Mouse (Mus musculus): ENCODE data around the gene Gm12248. TPM values are rescaled to one million over a fixed set of nuclear protein-coding genes. Genes with fewer than 3 reads are reported as not detected.
"Not testable (repeated sequence)": the region's sequence is repeated elsewhere in the genome, so short reads cannot be mapped to it uniquely, and the experiment has no call there.

Gm12248 gene
- total RNA-seq, 1 experiment from 2014 or later: not detected

DNA sequence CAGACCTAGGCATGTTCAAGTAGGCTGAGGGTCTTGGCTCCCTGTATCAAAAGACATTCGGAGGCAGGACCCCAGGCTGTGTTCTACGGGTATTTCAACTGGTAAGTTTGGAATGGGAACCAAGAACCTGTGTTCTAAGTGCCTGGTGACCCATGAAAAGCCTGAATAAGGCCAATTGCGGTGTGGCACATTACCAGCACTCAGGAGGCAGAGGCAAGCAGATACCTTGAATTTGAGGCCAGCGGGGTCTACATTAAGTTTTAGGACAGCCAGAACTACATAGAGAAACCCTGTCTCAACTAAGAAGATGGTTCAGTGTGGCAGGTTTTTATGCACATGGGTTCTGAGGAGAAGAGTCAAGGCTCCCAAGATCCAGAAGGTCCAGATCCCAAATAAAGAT is 27.9 kb downstream of the Gm12248 start:
- no peak for ATAC-seq (replicated peaks in 1 of 2; ENCODE audit: insufficient read depth in 1 of 2, low FRiP score in 2 of 2, low TSS enrichment in 1 of 2, low read depth in 1 of 2, poor library complexity in 2 of 2, severe bottlenecking in 2 of 2)

DNA sequence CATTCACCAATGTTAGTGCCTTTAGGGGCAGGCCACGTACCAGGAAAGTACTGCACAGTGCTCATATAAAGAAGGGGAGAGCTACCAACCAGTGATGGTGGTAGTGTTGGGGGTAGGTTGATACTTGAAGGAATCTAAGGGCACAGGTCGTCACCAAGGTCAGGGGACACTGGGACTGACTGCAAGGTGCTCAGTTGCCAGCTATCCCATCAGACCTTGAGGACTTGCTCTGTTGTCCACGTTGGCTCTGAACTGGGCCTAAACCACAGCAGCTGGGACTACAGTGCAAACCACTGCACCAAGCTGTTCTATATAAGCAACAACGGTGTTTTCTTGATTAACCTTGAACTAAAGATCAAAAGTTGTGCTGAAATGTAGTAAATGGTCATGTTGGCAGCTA is 30.3 kb downstream of the Gm12248 start:
- no peak for ATAC-seq (replicated peaks in 1 of 2; ENCODE audit: insufficient read depth in 1 of 2, low FRiP score in 2 of 2, low TSS enrichment in 1 of 2, low read depth in 1 of 2, poor library complexity in 2 of 2, severe bottlenecking in 2 of 2)

DNA sequence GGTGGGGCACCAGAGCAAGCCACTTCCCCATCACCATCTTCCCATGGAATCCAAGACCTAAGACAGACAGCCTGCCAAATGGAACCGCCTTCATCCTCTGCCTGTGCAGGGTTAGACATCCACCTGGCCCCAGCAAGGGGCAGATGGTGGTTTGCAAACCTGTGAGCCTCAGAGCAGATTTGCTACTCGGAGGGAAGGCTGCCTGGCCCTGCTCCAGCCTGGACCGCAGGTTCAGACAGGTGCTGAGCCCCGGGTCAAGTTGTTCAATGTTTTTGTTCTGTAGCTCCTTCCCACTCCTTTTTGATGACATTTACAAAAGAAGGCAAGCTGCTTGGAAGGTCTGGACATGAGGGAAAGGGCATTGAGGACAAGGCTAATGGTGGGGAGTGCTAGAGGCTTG is 31.7 kb downstream of the Gm12248 start:
- not testable (repeated sequence) for ATAC-seq (replicated peaks in 1 of 2; ENCODE audit: insufficient read depth in 1 of 2, low FRiP score in 2 of 2, low TSS enrichment in 1 of 2, low read depth in 1 of 2, poor library complexity in 2 of 2, severe bottlenecking in 2 of 2)

DNA sequence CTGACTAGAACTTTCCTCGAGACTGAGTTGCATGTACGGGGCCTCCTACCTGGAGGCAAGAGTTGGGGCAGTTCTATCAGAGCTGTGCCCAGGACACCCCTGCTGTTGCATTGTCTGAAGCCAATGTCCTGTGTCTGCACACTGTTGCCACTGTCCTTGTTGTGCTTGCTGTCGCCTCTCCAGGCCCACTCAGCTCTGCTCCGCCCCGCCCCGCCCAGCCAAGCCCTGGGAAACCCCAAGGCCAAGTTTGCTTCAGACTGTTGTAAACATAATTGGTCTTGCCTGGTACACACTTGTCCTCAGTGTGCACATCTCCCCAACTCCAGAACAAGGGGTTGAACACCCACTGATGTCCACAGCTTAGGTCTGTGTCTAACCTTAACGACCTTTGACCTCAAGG is 33.2 kb downstream of the Gm12248 start:
- ATAC-seq (replicated peaks in 1 of 2; ENCODE audit: insufficient read depth in 1 of 2, low FRiP score in 2 of 2, low TSS enrichment in 1 of 2, low read depth in 1 of 2, poor library complexity in 2 of 2, severe bottlenecking in 2 of 2): not testable (repeated sequence)

DNA sequence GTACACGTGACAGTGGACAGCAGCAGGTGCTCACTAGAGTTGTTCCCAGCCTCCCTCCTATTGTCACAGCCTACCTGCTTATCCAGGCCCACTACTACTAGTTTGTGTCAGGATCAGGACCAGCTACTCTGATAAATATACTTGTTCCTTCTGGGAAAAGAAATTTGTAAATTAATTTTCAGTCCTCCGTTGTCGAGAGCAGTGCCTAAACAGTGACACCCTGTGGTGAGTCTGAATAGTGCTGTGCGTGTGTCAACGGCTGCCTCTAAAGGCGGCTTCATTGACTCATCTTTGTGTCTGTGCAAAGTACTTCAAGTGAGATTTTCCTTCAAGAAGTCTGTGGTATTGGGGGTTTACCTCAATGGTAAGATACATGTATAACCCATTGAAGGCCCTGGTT is 35.5 kb downstream of the Gm12248 start:
- peak; percentile 55 to 77 for ATAC-seq (replicated peaks in 1 of 2; ENCODE audit: insufficient read depth in 1 of 2, low FRiP score in 2 of 2, low TSS enrichment in 1 of 2, low read depth in 1 of 2, poor library complexity in 2 of 2, severe bottlenecking in 2 of 2)

DNA sequence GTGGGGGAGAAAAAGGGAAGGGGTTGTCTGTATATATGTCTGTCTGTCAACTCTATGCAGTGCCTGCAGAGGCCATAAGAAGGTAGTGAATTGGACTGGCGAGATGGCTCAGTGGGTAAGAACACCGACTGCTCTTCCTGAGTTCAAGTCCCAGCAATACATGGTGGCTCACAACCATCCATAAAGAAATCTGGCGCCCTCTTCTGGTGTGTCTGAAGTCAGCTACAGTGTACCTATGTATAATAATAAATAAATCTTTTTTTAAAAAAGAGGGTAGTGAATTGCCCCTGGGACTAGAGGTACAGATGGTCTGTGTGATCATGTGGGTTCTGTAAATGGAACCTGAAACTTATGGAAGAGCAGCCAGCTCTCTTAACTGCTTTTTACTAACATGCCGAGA is 46.5 kb downstream of the Gm12248 start:
- no peak for ATAC-seq (replicated peaks in 1 of 2; ENCODE audit: insufficient read depth in 1 of 2, low FRiP score in 2 of 2, low TSS enrichment in 1 of 2, low read depth in 1 of 2, poor library complexity in 2 of 2, severe bottlenecking in 2 of 2)

DNA sequence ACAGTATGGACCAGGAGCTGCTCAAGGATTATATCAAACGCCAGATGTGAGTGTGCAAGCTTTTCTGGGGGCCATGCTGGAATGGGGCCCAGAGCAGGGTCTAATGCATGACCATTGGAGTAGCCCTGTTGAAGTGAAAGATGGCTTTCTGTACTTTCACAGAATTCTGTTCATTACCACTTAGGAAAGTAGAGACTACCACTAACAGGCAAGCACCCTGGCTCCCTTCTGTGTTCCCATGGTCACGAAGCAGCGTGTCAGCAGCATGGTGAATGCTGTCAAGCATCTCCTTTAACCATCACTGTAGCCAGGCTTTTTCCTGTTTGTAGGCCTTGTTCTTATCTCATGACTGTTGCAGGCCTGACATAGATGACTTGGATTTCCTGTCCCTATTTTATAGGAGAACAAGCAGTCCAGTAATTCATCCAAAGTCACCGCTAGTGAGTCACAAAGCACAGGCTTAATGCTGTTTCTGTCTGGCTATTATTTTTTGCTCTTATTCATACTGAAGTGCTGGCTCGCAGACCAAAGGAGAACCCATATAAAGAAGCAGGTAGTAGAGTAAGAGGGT is 50.0 kb downstream of the Gm12248 start:
- ATAC-seq (replicated peaks in 1 of 2; ENCODE audit: insufficient read depth in 1 of 2, low FRiP score in 2 of 2, low TSS enrichment in 1 of 2, low read depth in 1 of 2, poor library complexity in 2 of 2, severe bottlenecking in 2 of 2): no peak

DNA sequence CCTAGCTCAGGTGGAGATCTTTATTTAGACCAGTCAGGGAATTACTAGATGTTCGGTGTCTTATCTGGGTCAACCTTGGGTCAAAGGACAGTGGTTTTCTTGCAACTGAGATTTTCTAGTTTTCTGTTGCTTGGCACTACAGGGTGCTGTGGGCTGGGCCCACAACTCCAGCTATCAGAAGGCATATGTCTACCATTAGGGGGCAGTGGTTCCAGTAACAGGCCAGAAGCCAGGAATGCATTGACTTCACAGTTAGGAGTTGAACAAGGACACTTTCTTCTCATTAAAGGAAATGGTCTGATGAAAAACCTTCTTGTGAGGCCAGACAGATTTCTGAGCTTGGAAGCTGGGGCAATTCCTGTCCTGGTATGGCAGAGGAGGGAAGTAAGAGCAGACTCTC is 53.9 kb downstream of the Gm12248 start:
- ATAC-seq (replicated peaks in 1 of 2; ENCODE audit: insufficient read depth in 1 of 2, low FRiP score in 2 of 2, low TSS enrichment in 1 of 2, low read depth in 1 of 2, poor library complexity in 2 of 2, severe bottlenecking in 2 of 2): peak; percentile 62 to 73; a peak in 2 of 4 replicates

DNA sequence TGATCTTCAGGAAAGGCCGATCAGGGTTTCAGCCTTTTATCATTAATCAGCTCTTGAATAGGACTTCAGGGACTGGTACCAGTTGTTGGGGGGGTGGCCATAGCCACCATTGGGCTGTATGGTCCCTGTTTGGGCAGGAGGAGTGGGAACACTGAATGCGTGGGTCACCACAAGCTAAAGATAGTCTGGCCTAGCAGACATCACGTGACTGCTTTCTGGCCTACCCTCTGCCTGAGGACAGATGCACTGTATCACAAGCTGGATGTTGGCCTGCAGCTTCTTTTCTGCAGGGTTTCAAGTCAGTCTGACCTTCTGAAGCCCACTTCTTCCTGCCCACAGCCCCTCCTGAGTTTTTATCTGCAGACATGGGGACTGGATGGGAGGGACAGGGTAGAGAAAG is 59.3 kb downstream of the Gm12248 start:
- ATAC-seq (replicated peaks in 1 of 2; ENCODE audit: insufficient read depth in 1 of 2, low FRiP score in 2 of 2, low TSS enrichment in 1 of 2, low read depth in 1 of 2, poor library complexity in 2 of 2, severe bottlenecking in 2 of 2): no peak

DNA sequence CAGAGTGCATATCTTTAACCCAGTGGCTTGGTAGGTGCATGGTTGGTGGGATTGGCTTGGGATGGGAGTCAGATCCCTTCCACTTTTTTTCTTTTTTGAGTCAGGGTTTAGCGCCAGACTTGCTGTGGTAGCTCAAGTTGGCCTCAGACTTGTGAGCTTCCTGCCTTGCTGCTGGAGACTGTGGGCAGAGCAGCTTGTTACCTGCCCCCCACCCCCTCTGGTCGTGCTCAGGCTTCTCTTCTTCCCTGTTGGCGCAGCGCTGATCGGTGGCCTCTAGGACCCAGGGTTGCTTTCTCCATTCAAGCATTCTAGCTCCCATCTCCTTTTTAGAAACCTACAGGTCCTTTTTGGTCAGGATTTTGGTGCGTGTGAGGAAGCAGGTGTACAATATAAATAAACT is 61.8 kb downstream of the Gm12248 start:
- ATAC-seq (replicated peaks in 1 of 2; ENCODE audit: insufficient read depth in 1 of 2, low FRiP score in 2 of 2, low TSS enrichment in 1 of 2, low read depth in 1 of 2, poor library complexity in 2 of 2, severe bottlenecking in 2 of 2): peak in 1 of 2 experiments; percentile 62; a peak in 1 of 4 replicates

DNA sequence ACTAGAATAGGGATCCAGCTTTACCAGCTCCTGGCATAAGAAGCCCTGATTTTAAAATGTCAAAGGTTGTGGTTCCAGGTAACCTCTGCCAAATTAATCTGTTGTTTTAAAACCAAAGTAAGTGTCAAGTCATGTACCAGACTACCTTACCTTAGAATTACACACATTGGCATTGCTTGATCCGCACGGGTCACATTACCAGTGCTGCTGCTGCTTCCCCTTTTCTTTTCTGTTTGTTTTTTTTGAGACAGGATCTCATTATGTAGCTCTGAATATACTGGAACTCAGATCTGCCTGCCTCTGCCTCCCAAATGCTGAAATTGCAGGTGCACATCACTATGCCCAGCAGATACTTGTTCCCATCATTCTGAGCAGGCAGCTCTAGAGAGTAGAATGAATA is 63.1 kb downstream of the Gm12248 start:
- ATAC-seq (replicated peaks in 1 of 2; ENCODE audit: insufficient read depth in 1 of 2, low FRiP score in 2 of 2, low TSS enrichment in 1 of 2, low read depth in 1 of 2, poor library complexity in 2 of 2, severe bottlenecking in 2 of 2): peak; percentile 36 to 46

DNA sequence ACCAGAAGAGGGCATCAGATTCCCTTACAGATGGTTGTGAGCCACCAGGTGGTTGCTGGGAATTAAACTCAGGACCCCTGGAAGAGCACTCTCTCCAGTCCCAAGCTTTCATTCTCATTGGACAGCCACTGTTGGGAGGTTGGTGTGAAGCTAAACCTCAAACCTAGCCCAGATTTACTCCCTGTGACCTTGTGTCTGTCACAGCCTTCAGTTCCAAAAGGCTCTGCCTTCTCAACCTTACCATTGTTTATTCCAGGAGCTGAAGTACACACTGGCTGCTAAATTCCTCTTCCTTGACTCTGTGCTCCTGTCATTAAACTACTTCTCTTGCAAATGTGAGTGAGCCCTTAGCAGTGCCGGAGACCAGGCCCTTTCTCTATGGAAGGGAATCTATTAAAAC is 64.0 kb downstream of the Gm12248 start:
- no peak for ATAC-seq (replicated peaks in 1 of 2; ENCODE audit: insufficient read depth in 1 of 2, low FRiP score in 2 of 2, low TSS enrichment in 1 of 2, low read depth in 1 of 2, poor library complexity in 2 of 2, severe bottlenecking in 2 of 2)

DNA sequence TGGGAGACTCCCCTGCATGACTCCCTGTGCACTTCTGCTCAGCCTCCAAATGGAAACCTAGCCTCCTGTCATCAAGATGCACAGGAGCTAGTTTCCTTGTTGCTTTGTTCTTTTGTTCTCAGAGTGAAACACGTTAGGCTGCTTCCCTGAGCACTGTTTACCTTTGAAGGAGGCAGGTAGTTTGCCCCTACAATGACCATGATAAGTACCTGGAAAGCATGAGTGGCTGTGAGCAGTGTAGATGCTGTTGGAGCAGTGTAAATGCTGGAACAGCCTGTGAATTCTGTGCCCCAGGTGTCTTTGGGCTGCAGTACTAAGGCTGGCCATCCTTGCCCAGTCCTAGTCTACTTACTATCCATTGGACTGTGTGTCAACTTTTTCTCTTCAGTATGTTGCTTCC is 66.1 kb downstream of the Gm12248 start:
- ATAC-seq (replicated peaks in 1 of 2; ENCODE audit: insufficient read depth in 1 of 2, low FRiP score in 2 of 2, low TSS enrichment in 1 of 2, low read depth in 1 of 2, poor library complexity in 2 of 2, severe bottlenecking in 2 of 2): no peak

DNA sequence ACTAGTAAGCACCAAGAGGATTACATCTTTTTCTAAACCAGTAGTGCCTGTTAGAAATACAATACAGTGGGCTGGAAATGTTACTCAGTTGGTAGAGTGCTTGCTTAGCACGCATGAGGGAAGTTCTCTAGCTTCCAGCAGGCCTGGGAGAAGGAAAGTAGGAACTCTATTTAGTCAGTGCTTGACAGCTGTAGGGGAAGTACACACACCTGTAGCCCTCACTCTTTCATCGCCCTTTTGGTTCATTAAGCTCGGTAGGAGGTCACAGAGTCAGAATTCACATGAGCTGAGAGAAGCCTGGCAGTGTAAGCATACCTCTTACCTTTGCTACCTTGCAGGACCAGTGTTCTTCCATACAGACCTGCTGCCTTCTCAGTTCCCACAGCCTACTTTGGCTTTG is 66.6 kb downstream of the Gm12248 start:
- ATAC-seq (replicated peaks in 1 of 2; ENCODE audit: insufficient read depth in 1 of 2, low FRiP score in 2 of 2, low TSS enrichment in 1 of 2, low read depth in 1 of 2, poor library complexity in 2 of 2, severe bottlenecking in 2 of 2): no peak

DNA sequence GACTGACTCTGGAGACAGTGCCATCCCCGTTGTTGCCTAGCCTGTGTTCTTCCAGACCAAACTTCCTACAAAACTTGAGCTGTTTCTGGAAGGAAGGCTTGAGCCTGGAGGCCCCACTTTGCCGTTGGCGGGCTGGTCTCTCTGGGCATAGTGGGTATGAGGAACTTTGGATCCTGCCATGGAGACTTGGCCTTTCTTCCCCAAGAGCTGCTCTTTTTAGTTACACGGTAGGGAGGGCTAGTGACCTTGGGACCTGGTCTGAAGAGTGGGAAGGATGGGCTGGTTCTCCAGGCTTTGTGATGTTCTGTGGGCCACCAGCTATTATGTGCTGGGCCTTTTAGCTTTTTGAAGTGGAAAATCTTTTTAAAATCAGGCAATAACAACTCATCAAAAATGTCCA is 67.1 kb downstream of the Gm12248 start:
- ATAC-seq (replicated peaks in 1 of 2; ENCODE audit: insufficient read depth in 1 of 2, low FRiP score in 2 of 2, low TSS enrichment in 1 of 2, low read depth in 1 of 2, poor library complexity in 2 of 2, severe bottlenecking in 2 of 2): no peak

DNA sequence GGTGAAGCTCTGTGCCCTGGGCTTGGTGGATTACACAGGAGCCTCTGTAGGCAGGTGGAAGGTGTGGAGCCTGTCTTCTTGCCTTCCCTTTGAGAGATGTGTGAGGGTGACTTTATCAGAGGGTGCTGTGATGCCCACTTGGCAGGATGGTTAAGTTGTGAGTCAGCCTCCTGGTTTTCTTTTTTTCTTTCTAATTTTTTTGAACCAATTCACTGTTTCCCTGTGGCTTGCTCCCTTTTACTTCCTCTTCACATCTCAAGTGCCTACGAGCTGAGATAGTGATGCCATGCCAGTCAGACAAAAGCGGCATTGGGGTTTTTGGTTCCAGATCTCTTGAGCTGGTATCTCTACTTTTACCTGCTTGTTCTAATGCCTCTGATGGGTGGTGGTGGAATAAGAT is 68.3 kb downstream of the Gm12248 start:
- peak in 1 of 2 experiments; percentile 31; a peak in 1 of 4 replicates for ATAC-seq (replicated peaks in 1 of 2; ENCODE audit: insufficient read depth in 1 of 2, low FRiP score in 2 of 2, low TSS enrichment in 1 of 2, low read depth in 1 of 2, poor library complexity in 2 of 2, severe bottlenecking in 2 of 2)

DNA sequence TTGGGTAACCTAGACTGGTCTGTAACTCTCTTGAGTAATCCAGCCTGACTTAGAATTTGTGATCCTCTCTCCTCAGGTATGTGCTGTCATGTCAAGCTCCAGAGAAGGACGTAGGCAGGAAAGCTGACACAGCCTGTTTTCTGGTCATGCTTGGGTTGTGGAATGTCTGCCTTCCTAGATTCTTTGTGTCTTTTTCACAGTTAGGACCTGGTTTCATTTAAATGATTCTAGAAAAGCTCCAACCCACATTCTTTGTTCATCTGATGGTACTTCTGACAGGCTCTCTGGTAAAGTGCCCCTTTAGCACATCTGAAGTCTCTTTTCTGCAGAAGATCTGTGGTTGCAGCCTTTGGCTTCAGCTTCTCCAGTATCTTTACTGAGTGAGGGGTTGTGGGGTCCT is 68.7 kb downstream of the Gm12248 start:
- ATAC-seq (replicated peaks in 1 of 2; ENCODE audit: insufficient read depth in 1 of 2, low FRiP score in 2 of 2, low TSS enrichment in 1 of 2, low read depth in 1 of 2, poor library complexity in 2 of 2, severe bottlenecking in 2 of 2): no peak

DNA sequence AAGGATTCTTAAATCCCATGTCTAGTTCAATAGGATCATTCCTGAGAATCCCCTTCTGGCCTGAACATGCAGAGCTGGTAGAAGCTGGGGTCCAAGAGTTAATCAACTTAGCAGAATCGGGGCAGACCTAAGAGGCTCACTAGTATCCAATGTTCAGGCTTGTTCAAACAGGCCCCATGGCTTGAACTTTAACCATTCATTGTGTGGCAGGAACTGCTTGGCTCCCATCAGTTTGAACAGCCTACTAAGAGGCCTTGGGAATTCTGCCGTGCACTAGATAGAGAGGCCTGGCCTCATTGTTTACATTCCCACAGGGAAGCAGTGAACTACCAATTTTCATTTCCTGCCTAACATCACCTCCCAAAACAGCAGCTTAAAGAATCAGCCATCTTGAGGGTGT is 71.3 kb downstream of the Gm12248 start:
- ATAC-seq (replicated peaks in 1 of 2; ENCODE audit: insufficient read depth in 1 of 2, low FRiP score in 2 of 2, low TSS enrichment in 1 of 2, low read depth in 1 of 2, poor library complexity in 2 of 2, severe bottlenecking in 2 of 2): no peak

DNA sequence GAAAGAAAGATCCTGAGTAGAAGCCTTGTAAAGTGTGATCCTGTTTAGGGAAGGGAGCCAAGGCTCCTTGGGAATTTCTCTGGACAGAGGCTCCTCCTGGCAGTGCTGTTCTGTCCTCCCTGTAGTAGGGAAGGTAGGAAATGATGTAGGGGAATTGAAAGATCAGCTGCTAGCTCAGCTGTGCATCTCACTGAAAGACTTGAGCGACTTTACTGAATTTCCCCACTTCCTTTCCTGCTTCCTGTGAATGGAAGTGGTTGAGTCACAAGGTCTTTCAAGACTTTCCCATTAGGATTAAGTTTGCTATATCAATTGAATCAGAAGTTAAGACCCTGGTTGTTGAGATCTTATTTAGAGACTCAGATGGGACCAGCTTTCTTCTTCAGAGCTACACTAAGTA is 71.8 kb downstream of the Gm12248 start:
- no peak for ATAC-seq (replicated peaks in 1 of 2; ENCODE audit: insufficient read depth in 1 of 2, low FRiP score in 2 of 2, low TSS enrichment in 1 of 2, low read depth in 1 of 2, poor library complexity in 2 of 2, severe bottlenecking in 2 of 2)

DNA sequence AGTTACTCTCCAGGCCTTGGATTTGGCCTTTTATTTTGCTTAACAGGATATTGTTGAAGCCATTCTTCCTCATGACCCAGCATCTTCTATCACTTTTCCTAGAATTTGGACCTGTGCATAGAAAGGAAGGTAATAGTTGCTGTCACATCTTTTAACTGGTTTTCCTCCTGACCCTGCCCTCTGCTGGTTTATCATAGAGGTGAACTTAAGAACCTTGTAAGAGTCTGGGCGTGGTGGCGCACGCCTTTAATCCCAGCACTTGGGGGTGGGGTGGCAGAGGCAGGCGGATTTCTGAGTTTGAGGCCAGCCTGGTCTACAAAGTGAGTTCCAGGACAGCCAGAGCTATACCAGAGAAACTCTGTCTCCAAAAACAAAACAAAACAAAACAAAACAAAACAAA is 74.2 kb downstream of the Gm12248 start:
- ATAC-seq (replicated peaks in 1 of 2; ENCODE audit: insufficient read depth in 1 of 2, low FRiP score in 2 of 2, low TSS enrichment in 1 of 2, low read depth in 1 of 2, poor library complexity in 2 of 2, severe bottlenecking in 2 of 2): no peak
